Mouse (Mus musculus) kidney, adult 9 months (tissue): ENCODE measurements at regions not wholly inside any gene's neighbourhood (a gene's known extent, or its start where the extent isn't known, plus 50 kb on each side); places are given as distances from the start of the nearest gene placed in this dataset.
"Not testable (repeated sequence)": the region's sequence is repeated elsewhere in the genome, so short reads cannot be mapped to it uniquely, and the experiment has no call there.

ENCODE experiments used
- DNase-seq: peaks from one replicate; pipeline ENCODE4 v3.0.0; 2022

- no peak for DNase-seq
Observed at GRCm38 (mm10) chr13:7007091-7007490, 358.5 kb upstream of the Pfkp start.

GRCm38 (mm10) chr13:6998508-6999278 is 350.1 kb upstream of the Pfkp start:
- not testable (repeated sequence) for DNase-seq

GRCm38 (mm10) chr13:6998094-6998493 is 349.5 kb upstream of the Pfkp start:
- DNase-seq = no peak

- no peak for DNase-seq
Observed at GRCm38 (mm10) chr13:6992323-6992994, 343.9 kb upstream of the Pfkp start.

GRCm38 (mm10) chr13:6991714-6992113 is 343.1 kb upstream of the Pfkp start:
- DNase-seq = no peak

- no peak for DNase-seq
Observed at GRCm38 (mm10) chr13:6985012-6985996, 336.7 kb upstream of the Pfkp start.

- DNase-seq = peak; percentile 5
Observed at GRCm38 (mm10) chr13:6955713-6956112, 307.1 kb upstream of the Pfkp start.

- DNase-seq = no peak
Observed at GRCm38 (mm10) chr13:6924136-6924535, 275.6 kb upstream of the Pfkp start.

GRCm38 (mm10) chr13:6922357-6922721 is 273.8 kb upstream of the Pfkp start:
- no peak for DNase-seq

GRCm38 (mm10) chr13:6921691-6922356 is 273.2 kb upstream of the Pfkp start:
- no peak for DNase-seq

- no peak for DNase-seq
Observed at GRCm38 (mm10) chr13:6906000-6906399, 257.4 kb upstream of the Pfkp start.

- no peak for DNase-seq
Observed at GRCm38 (mm10) chr13:6901682-6902081, 253.1 kb upstream of the Pfkp start.

- DNase-seq = no peak
Observed at GRCm38 (mm10) chr13:6897666-6898065, 249.1 kb upstream of the Pfkp start.

- DNase-seq = no peak
Observed at GRCm38 (mm10) chr13:6891458-6892076, 243.0 kb upstream of the Pfkp start.

- DNase-seq = not testable (repeated sequence)
Observed at GRCm38 (mm10) chr13:6889446-6889845, 240.9 kb upstream of the Pfkp start.

- DNase-seq = no peak
Observed at GRCm38 (mm10) chr13:6888381-6888780, 239.8 kb upstream of the Pfkp start.

- DNase-seq = no peak
Observed at GRCm38 (mm10) chr13:6877018-6877901, 228.7 kb upstream of the Pfkp start.

- DNase-seq = no peak
Observed at GRCm38 (mm10) chr13:6862186-6862585, 213.6 kb upstream of the Pfkp start.

GRCm38 (mm10) chr13:6859551-6859950 is 211.0 kb upstream of the Pfkp start:
- no peak for DNase-seq

GRCm38 (mm10) chr13:6855199-6856148 is 206.9 kb upstream of the Pfkp start:
- no peak for DNase-seq
